Mouse (Mus musculus): ENCODE data around the gene Alg5.
A peak's percentile ranks its signal among the peaks of the same experiment; 100 is the strongest.

Alg5 gene

GRCm38 (mm10) chr3:54795806-54796205 is 60.5 kb downstream of the Alg5 start:
- DNase-seq: no peak

DNA sequence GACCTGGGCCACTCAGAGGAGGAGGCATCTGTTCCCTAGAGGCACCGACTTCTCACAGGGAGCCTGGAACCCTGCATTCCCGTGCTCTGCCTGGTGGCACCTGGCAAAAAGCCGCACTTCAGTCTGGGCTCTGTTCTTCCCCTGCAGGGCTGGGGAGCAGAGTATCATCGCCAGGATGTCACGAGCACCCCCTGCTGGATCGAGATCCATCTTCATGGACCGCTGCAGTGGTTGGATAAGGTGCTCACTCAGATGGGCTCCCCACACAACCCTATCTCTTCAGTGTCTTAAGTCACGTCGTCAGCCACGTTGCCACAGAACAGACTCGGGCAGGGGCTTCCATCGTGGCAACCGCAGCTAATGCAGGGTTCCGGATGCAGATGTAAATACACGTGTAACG is 61.9 kb downstream of the Alg5 start:
- DNase-seq: peak; percentile 72
